Comparison of ENCODE assay signal across 7 mouse cellular contexts in genomic region chr13:40886643-40887381, GRCm38 (mm10). TPM values are rescaled to one million over a fixed set of nuclear protein-coding genes. Genes with fewer than 3 reads are reported as not detected.
DNase-seq lines count a peak whose midpoint lies in the region; ATAC-seq and TF ChIP-seq lines count a peak whose summit lies in the region.

No protein-coding gene starts in this region.

- no peaks in the 10 kb centered on the region for H3K36me3 ChIP-seq in ES-E14 (ENCODE audit: control insufficient read depth, insufficient read depth, low read length, poor library complexity, severe bottlenecking)
- H3K36me3 ChIP-seq in heart, embryonic 13.5 days, result no peaks in the 10 kb centered on the region
- no peaks in the 10 kb centered on the region for H3K36me3 ChIP-seq in limb, embryonic 12.5 days
- H3K36me3 ChIP-seq in midbrain, embryonic 16.5 days (ENCODE audit: control insufficient read depth, insufficient read depth, low read length), result no peaks in the 10 kb centered on the region

- H3K4me3 ChIP-seq in ES-E14 (ENCODE audit: insufficient read depth in 1 of 2, low read depth in 1 of 2, low read length in 2 of 2, poor library complexity in 1 of 2, severe bottlenecking in 1 of 2), result peak overlapping the region; percentile 70 to 75
- peak overlapping the region; percentile 58 for H3K4me3 ChIP-seq in brown adipose tissue, adult 24 weeks (ENCODE audit: insufficient read depth, low read depth, low read length)
- peak overlapping the region; percentile 51 for H3K4me3 ChIP-seq in heart, embryonic 13.5 days
- H3K4me3 ChIP-seq in limb, embryonic 12.5 days (replicated peaks), result peak overlapping the region; percentile 36
- H3K4me3 ChIP-seq in midbrain, embryonic 16.5 days (ENCODE audit: low read depth, low read length), result peak overlapping the region; percentile 36

- no peak for ATAC-seq in heart, embryonic 13.5 days (ENCODE audit: extremely low read depth, insufficient number of reproducible peaks, low FRiP score, low TSS enrichment)
- ATAC-seq in limb, embryonic 12.5 days (ENCODE audit: insufficient number of reproducible peaks, insufficient read depth, low FRiP score, low TSS enrichment, low read depth), result no peak
- ATAC-seq in midbrain, embryonic 16.5 days, result peak; percentile 73

- H3K9ac ChIP-seq in ES-E14 (ENCODE audit: insufficient read depth, low read depth, low read length, poor library complexity, severe bottlenecking), result peak overlapping the region; percentile 70
- peak overlapping the region; percentile 80 for H3K9ac ChIP-seq in heart, embryonic 13.5 days
- H3K9ac ChIP-seq in limb, embryonic 12.5 days (replicated peaks), result peak overlapping the region; percentile 40
- H3K9ac ChIP-seq in midbrain, embryonic 16.5 days (ENCODE audit: low read depth, low read length), result peak overlapping the region; percentile 22

- no peaks in the 10 kb centered on the region for H3K9me3 ChIP-seq in ES-E14 (ENCODE audit: control insufficient read depth, insufficient read depth, low read depth, low read length)
- H3K9me3 ChIP-seq in heart, embryonic 13.5 days, result no peaks in the 10 kb centered on the region
- no peaks in the 10 kb centered on the region for H3K9me3 ChIP-seq in limb, embryonic 12.5 days
- H3K9me3 ChIP-seq in midbrain, embryonic 16.5 days (replicated peaks; ENCODE audit: control insufficient read depth, low read length, poor library complexity, severe bottlenecking), result no peaks in the 10 kb centered on the region

- H3K4me2 ChIP-seq in heart, embryonic 13.5 days, result peak overlapping the region; percentile 72
- peak overlapping the region; percentile 63 for H3K4me2 ChIP-seq in limb, embryonic 12.5 days
- peak overlapping the region; percentile 60 for H3K4me2 ChIP-seq in midbrain, embryonic 16.5 days (ENCODE audit: low read length)

- H3K27ac ChIP-seq in ES-E14 (ENCODE audit: insufficient read depth, low read depth, low read length, poor library complexity, severe bottlenecking), result peak overlapping the region; percentile 95
- peak overlapping the region; percentile 75 for H3K27ac ChIP-seq in brown adipose tissue, adult 24 weeks (replicated peaks; ENCODE audit: low read depth, low read length)
- H3K27ac ChIP-seq in heart, embryonic 13.5 days (replicated peaks), result 0 out of 2 replicates have a peak overlapping the region, but pooled peaks have one; percentile 20
- H3K27ac ChIP-seq in limb, embryonic 12.5 days, result peak overlapping the region; percentile 51; the same call in 1 of the 2 replicates
- no peak overlapping the region for H3K27ac ChIP-seq in midbrain, embryonic 16.5 days (ENCODE audit: low read length)

- intact Hi-C loops in gastrocnemius, postnatal 14 days (cut with DNase I; ENCODE audit: low total_unique reads), result no loop called here

- H3K27me3 ChIP-seq in heart, embryonic 13.5 days (replicated peaks), result 0 out of 2 replicates have a peak, but pooled peaks cover 6% of the 10 kb centered on the region
- peaks cover 6% of the 10 kb centered on the region; the same call in 1 of the 2 replicates for H3K27me3 ChIP-seq in limb, embryonic 12.5 days
- H3K27me3 ChIP-seq in midbrain, embryonic 16.5 days (ENCODE audit: control insufficient read depth, insufficient read depth, low read depth, low read length), result peaks cover 5% of the 10 kb centered on the region; the same call in 1 of the 2 replicates

- in situ Hi-C loops in ES-E14 (cut with MboI; ENCODE audit: low sequenced_read_pairs in 2 of 2, unreplicated experiment in 2 of 2), result no loop called here

- 1% methylated on average over 22 of the region's 22 CpGs for WGBS in heart, embryonic 13.5 days
- under 1% methylated on average over 22 of the region's 22 CpGs for WGBS in limb, embryonic 12.5 days
- WGBS in midbrain, embryonic 16.5 days, result 1% methylated on average over 22 of the region's 22 CpGs

- H3K4me1 ChIP-seq in ES-E14 (ENCODE audit: control insufficient read depth in 2 of 2, insufficient read depth in 2 of 2, low read length in 2 of 2, poor library complexity in 1 of 2), result peaks cover 24 to 27% of the 10 kb centered on the region in 2 experiments
- peaks cover 22% of the 10 kb centered on the region for H3K4me1 ChIP-seq in brown adipose tissue, adult 24 weeks (ENCODE audit: control insufficient read depth, insufficient read depth, insufficient read length, low read length)
- H3K4me1 ChIP-seq in heart, embryonic 13.5 days, result peaks cover 32% of the 10 kb centered on the region
- H3K4me1 ChIP-seq in limb, embryonic 12.5 days (replicated peaks), result peaks cover 19% of the 10 kb centered on the region
- H3K4me1 ChIP-seq in midbrain, embryonic 16.5 days (ENCODE audit: control insufficient read depth, insufficient read depth, low read length), result peaks cover 7% of the 10 kb centered on the region; the same call in 1 of the 2 replicates

- peak; percentile 70 for DNase-seq in ES-E14 (ENCODE audit: low read depth, low spot score)
- DNase-seq in urinary bladder, postnatal 25 days (ENCODE audit: low spot score), result no peak
- no peak for DNase-seq in gastrocnemius, postnatal 14 days

TF ChIP-seq in ES-E14, 5 proteins besides CTCF, POLR2A, EP300 and RAD21:
- TF ChIP-seq CHD2 (IDR thresholded peaks at IDR 0.05; ENCODE audit: low read depth, low read length) (no peak; the same call in 1 of the 2 replicates), ZNF384 (IDR thresholded peaks at IDR 0.05; ENCODE audit: low read depth, low read length) (no peak), ZC3H11A (IDR thresholded peaks at IDR 0.05; ENCODE audit: borderline replicate concordance, low read depth, low read length) (no peak), HCFC1 (IDR thresholded peaks at IDR 0.05; ENCODE audit: borderline replicate concordance, insufficient read depth, low read length) (no peak; the same call in 1 of the 2 replicates), MAFK (IDR thresholded peaks at IDR 0.05; ENCODE audit: insufficient read depth, low read depth, low read length) (no peak)

RNA-seq across cellular contexts. Expression of gene Gcnt2, which starts 27.3 kb away (rescaled TPM):
- total RNA-seq in ES-E14 (2012; rRNA removed), result 21.8 and 35.6 TPM in 2 replicates
- 5.3 and 7.0 TPM in 2 replicates for polyA plus RNA-seq in brown adipose tissue, adult 24 weeks (2012; ENCODE audit: insufficient read depth, insufficient read length, missing spikeins)
- polyA plus RNA-seq in heart, embryonic 13.5 days (2015; fragmentation: Nextera tagmentation; extraction: Ambion mirVana), result 2.5 and 2.7 TPM in 2 replicates
- polyA plus RNA-seq in limb, embryonic 12.5 days (2016; fragmentation: Nextera tagmentation; extraction: Ambion mirVana), result 2.1 and 2.2 TPM in 2 replicates
- polyA plus RNA-seq in midbrain, embryonic 16.5 days (2015; fragmentation: Nextera tagmentation; extraction: Ambion mirVana), result 4.0 TPM in 2 replicates
- 1 to 10 TPM; 3.9 to 5.8 TPM for total RNA-seq in gastrocnemius, postnatal 14 days (2021)

Comparison
In these comparisons a context has a peak if more than half of its experiments do, and no peak if none do; other contexts are left out.
1. H3K9ac ChIP-seq: peak in every context shown above with its lines; median percentile 80 in heart, embryonic 13.5 days; 70 in ES-E14; 40 in limb, embryonic 12.5 days; 22 in midbrain, embryonic 16.5 days.